Mouse (Mus musculus) midbrain, embryonic 16.5 days (tissue): ENCODE measurements around the gene Alpk1. TPM values are rescaled to one million over a fixed set of nuclear protein-coding genes. Genes with fewer than 3 reads are reported as not detected.

Experiments
- ATAC-seq: fragments of 200-750 bp; cut with Nextera tagmentation; 2 replicates; pipeline ENCODE4 v1.8.0; 2017; ENCODE audit warnings: moderate TSS enrichment
- H3K27ac ChIP-seq: fragments of 300-500 bp; sonication (generic); 2 replicates; pipeline ENCODE4 v1.5.1; 2014; ENCODE audit warnings: mild to moderate bottlenecking, low read length, mixed read lengths
- H3K27me3 ChIP-seq: fragments of 300-500 bp; sonication (generic); 2 replicates; pipeline ENCODE4 v1.6.1; 2014; ENCODE audit warnings: low read depth, low read length, mixed read lengths; ENCODE audit not compliant: control insufficient read depth, insufficient read depth
- H3K36me3 ChIP-seq: fragments of 300-500 bp; sonication (generic); 2 replicates; pipeline ENCODE4 v1.6.1; 2014; ENCODE audit warnings: mild to moderate bottlenecking, low read length, moderate library complexity, mixed read lengths; ENCODE audit not compliant: control insufficient read depth, insufficient read depth
- H3K4me1 ChIP-seq: fragments of 300-500 bp; sonication (generic); 2 replicates; pipeline ENCODE4 v1.6.1; 2014; ENCODE audit warnings: mild to moderate bottlenecking, low read length, mixed read lengths; ENCODE audit not compliant: control insufficient read depth, insufficient read depth
- H3K4me2 ChIP-seq: fragments of 300-500 bp; sonication (generic); 2 replicates; pipeline ENCODE4 v1.6.1; 2014; ENCODE audit warnings: mild to moderate bottlenecking, low read length, mixed read lengths
- H3K4me3 ChIP-seq: fragments of 300-500 bp; sonication (generic); 2 replicates; pipeline ENCODE4 v1.5.1; 2014; ENCODE audit warnings: low read depth, mild to moderate bottlenecking, low read length, moderate library complexity, mixed read lengths
- H3K9ac ChIP-seq: fragments of 300-500 bp; sonication (generic); 2 replicates; pipeline ENCODE4 v1.6.1; 2014; ENCODE audit warnings: low read depth, low read length, mixed read lengths
- H3K9me3 ChIP-seq: fragments of 300-500 bp; sonication (generic); replicated peaks from 2 replicates; pipeline ENCODE4 v1.6.1; 2014; ENCODE audit warnings: mild to moderate bottlenecking, low read length, mixed read lengths; ENCODE audit not compliant: control insufficient read depth, poor library complexity, severe bottlenecking
- whole genome bisulfite sequencing: fragments of 180-500 bp; shearing (Covaris S2); extraction: QIAGEN DNeasy Blood & Tissue Kit; methylation state at CpG from one replicate; pipeline ENCODE4 v1.1.7; 2014; 5-methylcytosine and 5-hydroxymethylcytosine counted together
- polyA plus RNA-seq: library from polyadenylated mRNA; unstranded; fragments of >200 nt; fragmentation: Nextera tagmentation; extraction: Ambion mirVana; gene quantifications from 2 replicates; pipeline ENCODE4 v1.2.1, GENCODE M21; 2015

Gene Alpk1
- polyA plus RNA-seq, 1 experiment from 2014 or later: 0.38 TPM

DNA sequence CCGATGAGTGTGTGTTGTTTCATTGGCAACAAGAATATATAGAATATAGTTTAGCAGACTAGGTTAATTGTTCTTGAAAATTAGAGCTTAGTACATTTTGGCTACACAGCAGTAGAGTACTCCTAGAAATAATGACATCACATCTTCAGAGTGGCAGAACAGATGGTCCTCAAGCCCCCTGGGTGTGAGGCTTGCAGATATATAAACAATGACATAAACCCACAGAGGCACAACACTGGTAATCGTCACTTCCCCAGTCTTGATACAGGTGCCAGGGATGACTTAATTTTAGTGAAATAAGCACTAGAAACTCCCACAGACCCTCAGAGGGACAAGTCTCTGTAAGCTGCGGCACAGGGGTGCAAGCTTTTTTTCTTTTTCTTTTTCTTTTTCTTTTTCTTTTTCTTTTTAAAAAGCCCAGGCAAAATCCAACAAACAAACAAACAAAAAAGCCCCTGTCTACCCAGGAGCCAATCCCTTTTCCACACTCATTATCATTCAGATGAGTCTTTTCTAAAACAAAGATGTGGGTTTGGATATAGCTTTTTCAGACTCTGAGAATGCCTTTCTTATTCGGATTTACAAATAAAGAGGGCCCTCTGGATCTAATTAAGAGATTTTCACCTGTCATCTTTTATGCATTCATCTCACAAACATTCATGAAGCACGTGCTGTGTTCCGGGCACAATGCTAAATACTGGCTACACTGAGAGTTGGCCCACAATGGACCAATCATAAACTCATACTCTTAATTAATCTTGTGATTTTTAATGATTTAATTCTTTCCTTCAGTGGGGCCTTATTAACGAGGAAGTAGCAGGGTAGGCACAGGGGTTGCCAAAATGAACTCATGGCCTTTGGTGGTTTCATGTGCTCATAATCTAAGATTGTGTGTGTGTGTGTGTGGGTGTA is 128.3 kb downstream of the Alpk1 start:
- no peak overlapping the region for H3K4me3 ChIP-seq
- peaks cover 7% of the 10 kb centered on the region for H3K27me3 ChIP-seq
- H3K9ac ChIP-seq: no peak overlapping the region
- H3K4me2 ChIP-seq: no peak overlapping the region
- WGBS: 23% methylated on average over 7 of the region's 7 CpGs
- H3K27ac ChIP-seq: no peak overlapping the region
- no peaks in the 10 kb centered on the region for H3K4me1 ChIP-seq
- no peaks in the 10 kb centered on the region for H3K36me3 ChIP-seq
- ATAC-seq: no peak
- no peaks in the 10 kb centered on the region for H3K9me3 ChIP-seq

DNA sequence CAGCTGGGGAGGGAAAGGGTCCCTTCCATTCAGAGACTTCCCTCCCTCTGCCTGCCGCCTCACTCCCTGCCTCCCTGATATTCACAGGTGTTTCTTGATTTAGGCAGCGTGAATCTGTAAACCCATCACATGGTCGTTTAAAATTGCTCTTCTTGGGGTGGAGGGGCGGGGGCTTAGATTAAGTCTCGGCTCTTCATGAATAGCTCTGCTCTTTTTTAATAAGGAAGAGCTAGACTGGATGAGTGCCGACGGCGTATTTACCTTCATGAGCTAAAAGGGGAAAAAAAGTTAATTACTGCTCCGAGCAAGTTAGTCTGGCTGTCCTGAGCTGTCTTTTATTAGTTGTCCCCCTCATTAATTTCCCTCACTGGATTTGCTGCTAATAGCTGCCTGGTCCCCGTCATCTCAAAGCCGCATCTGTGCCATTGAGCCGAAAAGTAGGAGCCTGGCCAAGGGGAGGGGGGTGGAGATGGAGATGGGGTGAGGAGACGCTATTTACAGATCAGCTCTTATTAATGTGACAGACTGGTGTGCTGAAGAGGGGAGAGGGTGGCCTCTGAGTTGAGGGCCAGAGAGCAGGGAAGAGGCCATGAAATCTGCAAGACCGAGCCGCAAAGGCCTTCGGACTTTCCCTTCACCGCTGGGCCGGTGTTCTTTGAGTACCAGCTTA is 134.0 kb downstream of the Alpk1 start:
- Histone ChIP-seq H3K4me3 (no peak overlapping the region), H3K9me3 (no peaks in the 10 kb centered on the region), H3K4me2 (no peak overlapping the region), H3K27me3 (peaks cover 42% of the 10 kb centered on the region), H3K27ac (no peak overlapping the region), H3K36me3 (no peaks in the 10 kb centered on the region), H3K4me1 (peaks cover under 1% of the 10 kb centered on the region; the same call in 1 of the 2 replicates), H3K9ac (no peak overlapping the region)
- ATAC-seq: 0 out of 2 replicates have a peak, but pooled peaks have one; percentile 60
- WGBS: 30% methylated on average over 18 of the region's 18 CpGs

DNA sequence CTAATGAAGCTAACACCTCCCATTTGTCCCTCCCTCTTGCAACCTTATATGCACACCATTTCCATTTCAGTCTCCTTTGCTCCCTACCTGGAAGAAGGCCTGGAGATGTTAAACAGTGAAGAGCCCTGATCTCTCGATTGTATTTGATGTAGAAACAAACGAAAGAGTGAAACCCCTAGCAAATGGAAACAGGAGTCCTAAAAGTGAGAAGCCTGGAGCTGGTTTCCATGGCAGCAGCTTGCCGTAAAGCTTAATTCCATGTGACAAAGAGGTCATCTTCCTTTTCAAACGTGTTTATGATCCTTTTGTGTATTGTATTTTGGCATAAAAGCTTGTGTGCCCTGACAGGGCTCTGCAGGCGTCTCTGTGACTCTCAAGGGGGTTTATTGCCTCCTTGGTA is 138.1 kb downstream of the Alpk1 start:
- H3K9ac ChIP-seq: no peak overlapping the region
- H3K4me3 ChIP-seq: no peak overlapping the region
- ATAC-seq: no peak
- no peaks in the 10 kb centered on the region for H3K9me3 ChIP-seq
- no peaks in the 10 kb centered on the region for H3K36me3 ChIP-seq
- peaks cover 13% of the 10 kb centered on the region; the same call in 1 of the 2 replicates for H3K4me1 ChIP-seq
- WGBS: 4% methylated on average over 5 of the region's 5 CpGs
- H3K27me3 ChIP-seq: peaks cover 50% of the 10 kb centered on the region
- no peak overlapping the region for H3K27ac ChIP-seq
- H3K4me2 ChIP-seq: no peak overlapping the region

DNA sequence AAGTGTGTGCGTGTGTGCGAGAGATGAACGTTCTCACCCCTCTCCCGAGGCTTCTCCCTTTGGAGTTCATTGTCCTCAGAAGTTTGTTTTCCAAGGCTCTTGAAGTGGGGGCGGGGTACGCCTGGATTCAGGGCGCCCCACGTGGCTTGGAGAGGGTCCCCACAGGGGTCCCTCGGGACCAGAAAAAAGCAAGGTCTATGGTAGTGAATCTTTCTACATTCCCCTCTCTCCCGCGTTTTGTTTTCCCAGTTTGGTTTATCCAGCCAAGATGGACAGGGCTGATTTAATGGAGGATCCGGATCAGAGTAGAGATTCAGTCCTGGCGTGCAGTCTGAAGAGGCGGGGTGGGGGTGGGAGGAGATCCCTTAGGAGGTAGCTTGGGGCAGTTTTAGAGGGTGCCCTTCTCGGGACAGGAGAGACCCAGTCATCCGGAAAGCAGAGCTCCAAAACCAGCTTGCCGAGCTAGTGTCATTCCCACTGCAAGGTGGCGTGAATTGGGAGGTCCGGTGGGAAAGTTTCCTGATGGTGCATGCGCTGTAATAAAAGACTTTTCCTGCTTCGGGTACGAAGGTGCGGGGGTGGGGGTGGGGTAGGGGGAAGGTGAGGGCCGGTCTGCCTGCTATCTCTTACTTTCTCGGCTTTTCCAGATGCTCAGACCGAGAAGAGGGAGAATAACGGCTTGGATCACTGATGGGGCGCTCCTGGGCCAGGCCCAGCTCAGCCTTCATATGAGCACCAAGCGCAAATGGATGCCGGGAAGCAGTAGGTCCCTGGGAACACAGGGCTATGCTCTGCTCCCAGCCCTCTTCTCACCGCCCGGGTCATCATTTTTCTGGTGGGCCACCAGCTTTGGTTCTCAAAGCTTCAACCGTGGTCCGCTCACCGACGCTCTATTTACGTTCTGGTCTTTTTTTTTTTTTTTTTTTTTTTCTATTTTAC is 139.3 kb downstream of the Alpk1 start:
- H3K4me3 ChIP-seq: peak overlapping the region; percentile 6
- peaks cover 41% of the 10 kb centered on the region for H3K27me3 ChIP-seq
- no peak overlapping the region for H3K27ac ChIP-seq

DNA sequence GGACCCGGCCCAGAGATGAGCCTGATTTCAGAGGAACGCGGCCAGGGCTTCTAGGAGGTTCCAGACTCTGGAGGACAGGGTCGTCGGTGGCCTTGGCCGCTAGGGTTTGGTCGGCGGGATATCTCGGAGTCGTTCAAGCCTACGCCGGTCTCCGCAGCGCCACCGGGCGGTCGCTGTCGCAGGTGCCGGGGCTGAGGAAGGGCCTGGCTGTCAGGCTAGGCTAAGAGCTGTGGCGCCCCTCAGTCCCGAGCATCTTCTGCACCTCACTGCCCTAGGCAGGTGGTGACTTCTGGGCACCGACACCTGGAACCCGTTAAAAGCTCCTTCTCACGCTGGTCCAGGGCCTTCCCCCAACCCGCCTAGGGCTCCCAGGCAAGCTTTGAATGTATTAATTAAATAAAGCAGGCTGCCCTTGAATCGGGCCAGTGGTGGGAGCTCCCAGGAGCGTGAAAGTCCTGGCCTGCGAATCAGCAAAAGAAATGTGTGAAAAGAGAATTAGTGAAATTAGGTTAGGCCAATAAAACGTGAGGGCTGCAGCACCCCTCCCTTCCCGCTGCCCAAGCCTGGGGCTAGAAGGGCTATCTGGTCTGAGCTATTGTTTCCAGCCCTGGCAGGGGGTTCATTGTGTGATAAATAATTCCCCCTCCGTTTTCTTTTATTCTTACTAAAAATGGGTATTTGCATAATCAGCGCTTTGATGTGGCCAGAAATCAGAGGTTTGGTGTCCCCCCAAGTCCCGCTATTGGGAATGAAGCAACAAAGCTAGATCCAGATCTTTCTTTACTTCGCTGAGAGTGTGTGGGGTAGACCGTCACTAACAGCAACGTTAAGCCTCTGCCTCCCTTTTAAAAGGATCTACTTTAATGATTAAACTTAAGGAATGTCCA is 140.2 kb downstream of the Alpk1 start:
- 1% methylated on average over 36 of the region's 36 CpGs for WGBS
- ATAC-seq: peak; percentile 72
- H3K27ac ChIP-seq: 0 out of 2 replicates have a peak overlapping the region, but pooled peaks have one; percentile 38
- H3K4me3 ChIP-seq: no peak overlapping the region
- H3K4me1 ChIP-seq: peaks cover 13% of the 10 kb centered on the region; the same call in 1 of the 2 replicates
- H3K9me3 ChIP-seq: no peaks in the 10 kb centered on the region
- peaks cover 32% of the 10 kb centered on the region for H3K27me3 ChIP-seq
- H3K36me3 ChIP-seq: no peaks in the 10 kb centered on the region
- peak overlapping the region; percentile 45 for H3K4me2 ChIP-seq
- peak overlapping the region; percentile 34; the same call in 1 of the 2 replicates for H3K9ac ChIP-seq

More for the DNA sequence above, 139.3 kb downstream of the Alpk1 start:
- Histone ChIP-seq H3K4me2 (peak overlapping the region; percentile 45), H3K9ac (0 out of 2 replicates have a peak overlapping the region, but pooled peaks have one; percentile 25), H3K4me1 (peaks cover 13% of the 10 kb centered on the region; the same call in 1 of the 2 replicates), H3K9me3 (no peaks in the 10 kb centered on the region), H3K36me3 (no peaks in the 10 kb centered on the region)
- no peak for ATAC-seq
- 6% methylated on average over 37 of the region's 37 CpGs for WGBS

DNA sequence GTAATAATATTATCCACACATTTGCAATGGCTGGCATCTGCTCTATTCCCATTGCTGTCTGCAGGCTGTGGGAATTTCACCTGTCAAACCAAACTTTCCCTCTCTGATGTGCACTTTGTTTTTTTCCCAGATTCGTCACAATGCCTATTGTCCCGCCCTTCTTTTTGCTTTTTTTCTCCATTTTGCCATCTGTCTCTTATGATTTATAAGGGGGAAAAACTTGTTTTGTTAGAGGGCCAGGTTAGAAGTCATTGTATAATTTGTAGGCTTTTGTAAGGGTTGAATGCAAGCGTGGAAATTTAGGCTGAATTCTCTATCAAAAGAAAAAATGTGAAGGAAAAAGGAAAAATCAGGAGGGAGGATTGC is 145.4 kb downstream of the Alpk1 start:
- H3K9me3 ChIP-seq: no peaks in the 10 kb centered on the region
- WGBS: 1% methylated on average over 3 of the region's 3 CpGs
- peaks cover 26% of the 10 kb centered on the region for H3K27me3 ChIP-seq
- no peaks in the 10 kb centered on the region for H3K36me3 ChIP-seq
- ATAC-seq: no peak
- peaks cover 27% of the 10 kb centered on the region for H3K4me1 ChIP-seq
- no peak overlapping the region for H3K27ac ChIP-seq
- peak overlapping the region; percentile 46; the same call in 1 of the 2 replicates for H3K4me3 ChIP-seq
- no peak overlapping the region for H3K9ac ChIP-seq
- H3K4me2 ChIP-seq: peak overlapping the region; percentile 91

DNA sequence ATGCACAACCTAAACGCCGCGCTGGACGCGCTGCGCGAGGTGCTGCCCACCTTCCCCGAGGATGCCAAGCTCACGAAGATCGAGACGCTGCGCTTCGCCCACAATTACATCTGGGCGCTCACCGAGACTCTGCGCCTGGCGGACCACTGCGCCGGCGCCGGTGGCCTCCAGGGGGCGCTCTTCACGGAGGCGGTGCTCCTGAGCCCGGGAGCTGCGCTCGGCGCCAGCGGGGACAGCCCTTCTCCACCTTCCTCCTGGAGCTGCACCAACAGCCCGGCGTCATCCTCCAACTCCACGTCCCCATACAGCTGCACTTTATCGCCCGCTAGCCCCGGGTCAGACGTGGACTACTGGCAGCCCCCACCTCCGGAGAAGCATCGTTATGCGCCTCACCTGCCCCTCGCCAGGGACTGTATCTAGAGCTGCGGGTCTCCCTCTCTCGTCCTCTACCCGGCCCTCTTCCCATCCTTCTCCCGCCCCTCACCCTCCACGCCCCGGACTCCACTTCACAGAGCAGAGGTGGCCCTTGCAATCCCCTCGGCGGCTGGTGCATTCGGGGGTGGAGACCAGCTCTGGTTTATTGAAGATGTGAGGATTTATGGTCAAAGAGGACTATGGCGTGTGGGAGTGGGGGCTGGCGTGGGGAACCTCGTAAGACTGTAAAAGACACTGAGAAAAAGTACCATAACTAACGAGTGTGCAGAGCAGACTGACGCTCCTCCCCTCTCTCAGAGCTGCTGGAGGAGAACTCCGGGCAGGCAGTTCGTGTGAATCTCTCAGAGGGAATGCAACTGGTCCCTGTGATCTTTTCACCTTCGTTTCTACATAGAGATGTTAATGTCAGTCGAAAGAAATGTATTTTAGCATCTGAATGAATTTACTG is 146.0 kb downstream of the Alpk1 start:
- H3K4me1 ChIP-seq: peaks cover 23% of the 10 kb centered on the region
- peaks cover 32% of the 10 kb centered on the region for H3K27me3 ChIP-seq
- peak overlapping the region; percentile 91 for H3K4me2 ChIP-seq
- H3K9ac ChIP-seq: peak overlapping the region; percentile 60
- peak overlapping the region; percentile 69 for H3K27ac ChIP-seq
- peak overlapping the region; percentile 46 for H3K4me3 ChIP-seq
- peak; percentile 79 for ATAC-seq
- H3K9me3 ChIP-seq: no peaks in the 10 kb centered on the region
- no peaks in the 10 kb centered on the region for H3K36me3 ChIP-seq
- WGBS: under 1% methylated on average over 58 of the region's 58 CpGs
